Mouse (Mus musculus): Measurements from ENCODE around the gene Srd5a2.

The Srd5a2 gene

GRCm38 (mm10) chr17:73985936-73986335 lies 61.8 kb downstream of the Srd5a2 start:
- no peak for DNase-seq (ENCODE audit: low spot score)

- DNase-seq (ENCODE audit: low spot score) = peak; percentile 66
These were observed 63.2 kb downstream of the Srd5a2 start for GRCm38 (mm10) chr17:73984508-73984907.

- DNase-seq (ENCODE audit: low spot score) = no peak
These were observed 64.8 kb downstream of the Srd5a2 start for GRCm38 (mm10) chr17:73982871-73983270.

GRCm38 (mm10) chr17:73976066-73976465 lies 71.7 kb downstream of the Srd5a2 start:
- DNase-seq (ENCODE audit: low spot score) = no peak

- DNase-seq (ENCODE audit: low spot score) = no peak
These were observed 75.1 kb downstream of the Srd5a2 start for GRCm38 (mm10) chr17:73972648-73973047.

GRCm38 (mm10) chr17:73971291-73971690 lies 76.4 kb downstream of the Srd5a2 start:
- no peak for DNase-seq (ENCODE audit: low spot score)

- DNase-seq (ENCODE audit: low spot score) = no peak
These were observed 77.2 kb downstream of the Srd5a2 start for GRCm38 (mm10) chr17:73970361-73971027.

All from embryo, embryonic 10.5 days (tissue).